Mouse (Mus musculus) lung, adult 2 months (tissue): ENCODE data around the gene Notch4.

Source experiments
- CTCF ChIP-seq: fragments of 200-500 bp; IDR thresholded peaks from 2 replicates; pipeline ENCODE4 v1.5.1; 2011; ENCODE audit warnings: mild to moderate bottlenecking, low read length, control low read depth; ENCODE audit not compliant: insufficient read depth
- POLR2A ChIP-seq: fragments of 200-500 bp; IDR thresholded peaks from 2 replicates; pipeline ENCODE4 v1.6.1; 2011; ENCODE audit warnings: low read depth, mild to moderate bottlenecking, control low read depth, low read length, borderline replicate concordance; ENCODE audit errors: extremely low read depth

- TF ChIP-seq POLR2A: no peak
- no peak for TF ChIP-seq CTCF
These were observed 62.1 kb downstream of the Notch4 start for GRCm38 (mm10) chr17:34626062-34626772.
